Mouse (Mus musculus): ENCODE measurements around the gene Mat1a. TPM values are rescaled to one million over a fixed set of nuclear protein-coding genes. Genes with fewer than 3 reads are reported as not detected.

Gene Mat1a
- polyA plus RNA-seq, 1 experiment from 2014 or later: not detected

- Histone ChIP-seq H3K36me3 (replicated peaks) (no peaks in the 10 kb centered on the region), H3K4me1 (no peaks in the 10 kb centered on the region), H3K27ac (replicated peaks) (no peak overlapping the region), H3K4me3 (no peak overlapping the region), H3K27me3 (replicated peaks; ENCODE audit: low read depth, poor library complexity, severe bottlenecking) (no peaks in the 10 kb centered on the region), H3K9me3 (no peaks in the 10 kb centered on the region)
- DNase-seq (ENCODE audit: low spot score): no peak
- 83% methylated on average over 2 of the region's 2 CpGs for WGBS
Observed at GRCm38 (mm10) chr14:41147356-41147755, 42.5 kb downstream of the Mat1a start.

DNA sequence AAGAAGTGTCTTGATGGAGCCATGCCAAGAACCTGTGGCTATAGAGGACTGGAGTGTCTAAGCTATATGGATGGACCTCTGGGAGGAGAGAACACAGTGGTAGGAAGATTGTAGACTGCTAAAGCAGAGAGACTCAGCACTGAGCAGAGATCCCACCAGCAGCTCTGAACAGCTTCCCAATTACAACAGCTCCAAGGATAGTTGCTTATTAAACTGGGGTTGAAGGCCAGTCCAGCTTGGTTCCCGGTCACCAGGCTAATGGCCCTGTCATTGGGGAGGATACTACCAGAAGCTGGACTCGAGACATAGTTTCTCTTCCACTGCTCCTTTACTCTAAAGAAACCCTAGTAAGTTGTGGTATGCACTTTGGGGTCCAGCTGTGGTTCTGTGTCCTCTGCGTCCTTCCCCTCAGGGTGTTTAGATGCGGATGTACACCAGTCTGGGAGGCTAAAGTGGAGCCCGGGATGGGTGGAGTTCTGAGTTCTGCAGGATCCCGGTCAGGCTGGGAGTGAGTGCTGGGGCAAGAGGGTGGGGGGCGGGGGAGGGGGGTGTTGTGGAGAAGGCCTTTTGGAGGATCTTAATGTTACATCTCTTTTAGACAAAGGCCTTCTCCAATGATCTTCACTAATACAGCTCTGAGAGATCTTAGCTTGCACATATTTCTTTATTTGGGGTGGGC is 46.5 kb downstream of the Mat1a start, which contains the start of gene Mbl1:
Gene Mbl1 (plus strand): TSS at position 239 of the 679 bp plus-strand sequence.
- no peak within 1 kb of the TSS for H3K4me3 ChIP-seq
- no peak for DNase-seq (ENCODE audit: low spot score)
- WGBS: 83% methylated on average over 7 of the region's 7 CpGs
- H3K9me3 ChIP-seq: no peaks in the 10 kb centered on the region
- no peak within 1 kb of the TSS for H3K27ac ChIP-seq (replicated peaks)
- no peaks in the 10 kb centered on the region for H3K27me3 ChIP-seq (replicated peaks; ENCODE audit: low read depth, poor library complexity, severe bottlenecking)
- H3K4me1 ChIP-seq: no peaks in the 10 kb centered on the region
- H3K36me3 ChIP-seq (replicated peaks): no peaks in the 10 kb centered on the region

- H3K36me3 ChIP-seq (replicated peaks): no peaks in the 10 kb centered on the region
- DNase-seq (ENCODE audit: low spot score): no peak
- 90% methylated on average over 4 of the region's 4 CpGs for WGBS
- H3K27me3 ChIP-seq (replicated peaks; ENCODE audit: low read depth, poor library complexity, severe bottlenecking): no peaks in the 10 kb centered on the region
- H3K4me3 ChIP-seq: no peak overlapping the region
- H3K27ac ChIP-seq (replicated peaks): no peak overlapping the region
- no peaks in the 10 kb centered on the region for H3K9me3 ChIP-seq
- peaks cover 8% of the 10 kb centered on the region for H3K4me1 ChIP-seq
Observed at GRCm38 (mm10) chr14:41160076-41160475, 55.2 kb downstream of the Mat1a start.

DNA sequence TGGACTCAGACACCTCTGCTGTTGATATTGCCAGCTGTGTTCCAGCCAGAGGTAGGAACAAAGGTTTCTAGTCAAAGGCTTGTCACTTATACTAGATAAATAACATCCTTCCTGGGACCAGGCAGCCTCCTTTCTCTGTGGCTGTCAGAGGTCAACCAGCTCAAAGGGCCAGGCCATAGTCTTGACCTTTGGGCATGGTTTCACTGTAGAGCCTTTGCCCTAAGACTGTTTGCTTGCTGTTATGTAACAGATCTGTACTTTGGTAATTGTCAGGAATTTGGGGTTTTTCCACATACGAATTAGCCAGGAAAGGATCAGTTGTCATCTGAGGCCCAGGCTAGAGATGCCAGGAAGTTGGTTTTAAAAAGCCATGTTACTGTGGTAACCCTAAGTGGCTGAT is 55.9 kb downstream of the Mat1a start:
- Histone ChIP-seq H3K9me3 (no peaks in the 10 kb centered on the region), H3K4me1 (peaks cover 8% of the 10 kb centered on the region), H3K4me3 (no peak overlapping the region)

DNA sequence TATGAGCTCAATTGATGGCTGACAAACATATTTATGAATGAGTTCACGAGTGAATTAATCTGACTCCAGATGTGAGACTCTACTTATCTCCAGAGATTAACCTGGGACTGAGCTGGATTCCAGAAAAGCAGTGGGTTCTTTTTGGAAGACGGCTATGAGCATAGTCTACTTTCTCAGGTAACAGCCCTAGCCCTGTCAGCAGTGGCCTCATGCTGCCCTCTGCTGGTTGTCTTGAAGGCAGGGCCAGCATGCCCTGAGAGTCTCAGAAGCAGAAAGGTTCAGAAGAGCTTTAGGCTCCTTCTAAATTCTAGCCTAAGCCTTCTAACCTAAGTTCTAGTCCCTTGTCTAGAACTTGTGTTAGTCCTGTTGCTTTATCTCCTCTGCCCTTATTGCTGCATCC is 57.8 kb downstream of the Mat1a start:
- Histone ChIP-seq H3K4me1 (peaks cover 8% of the 10 kb centered on the region), H3K4me3 (no peak overlapping the region), H3K36me3 (replicated peaks) (no peaks in the 10 kb centered on the region), H3K9me3 (no peaks in the 10 kb centered on the region), H3K27me3 (replicated peaks; ENCODE audit: low read depth, poor library complexity, severe bottlenecking) (no peaks in the 10 kb centered on the region), H3K27ac (replicated peaks) (no peak overlapping the region)
- peak; percentile 56 for DNase-seq (ENCODE audit: low spot score)
- WGBS: 19% methylated on average over 2 of the region's 2 CpGs

More for the DNA sequence above, 55.9 kb downstream of the Mat1a start:
- Histone ChIP-seq H3K27me3 (replicated peaks; ENCODE audit: low read depth, poor library complexity, severe bottlenecking) (no peaks in the 10 kb centered on the region), H3K27ac (replicated peaks) (no peak overlapping the region), H3K36me3 (replicated peaks) (no peaks in the 10 kb centered on the region)
- peak; percentile 8 for DNase-seq (ENCODE audit: low spot score)
- 19% methylated on average over 1 of the region's 1 CpGs for WGBS

DNA sequence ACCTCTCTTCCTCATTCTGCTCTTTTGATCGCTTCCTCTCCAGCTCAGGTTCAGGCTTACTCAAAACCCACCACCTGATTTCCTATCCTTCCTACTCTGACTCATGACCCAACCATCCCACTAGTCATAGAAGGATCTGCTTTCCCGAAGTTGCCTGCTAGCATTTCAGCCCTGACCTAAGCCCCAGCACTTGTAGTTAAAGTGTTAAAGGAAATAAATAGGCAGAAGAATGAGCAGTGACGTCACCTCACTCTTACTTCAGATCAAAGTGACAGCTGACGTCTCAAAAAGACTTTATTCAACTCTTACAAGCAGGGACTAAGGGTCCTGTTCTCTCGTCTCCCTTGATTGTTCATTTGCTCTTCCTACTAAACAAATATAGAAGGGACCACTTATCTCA is 62.4 kb downstream of the Mat1a start:
- H3K4me1 ChIP-seq: no peaks in the 10 kb centered on the region
- WGBS: 66% methylated on average over 5 of the region's 5 CpGs
- H3K36me3 ChIP-seq (replicated peaks): no peaks in the 10 kb centered on the region

DNA sequence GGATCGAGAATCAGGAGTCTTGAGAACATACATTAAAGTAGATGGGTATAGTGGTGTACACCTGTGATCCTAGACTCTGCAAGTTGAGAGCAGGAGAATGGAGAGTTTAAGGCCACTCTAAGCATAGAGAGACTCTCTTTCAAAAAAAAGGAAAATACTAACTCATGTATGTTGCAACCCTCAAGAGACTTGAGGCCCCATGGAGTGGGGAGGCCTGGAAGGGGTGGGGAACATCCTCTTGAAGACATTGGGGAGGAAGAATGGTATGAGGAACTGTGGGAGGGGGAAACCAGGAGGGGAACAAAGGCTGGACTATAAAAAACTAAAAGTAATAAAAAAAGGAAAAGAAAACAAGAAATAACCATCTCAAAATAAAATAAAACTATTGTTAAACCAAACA is 63.7 kb downstream of the Mat1a start:
- H3K27ac ChIP-seq (replicated peaks): no peak overlapping the region
- no peak for DNase-seq (ENCODE audit: low spot score)
- WGBS: 88% methylated on average over 1 of the region's 1 CpGs
- H3K4me3 ChIP-seq: no peak overlapping the region
- no peaks in the 10 kb centered on the region for H3K4me1 ChIP-seq
- no peaks in the 10 kb centered on the region for H3K9me3 ChIP-seq
- H3K27me3 ChIP-seq (replicated peaks; ENCODE audit: low read depth, poor library complexity, severe bottlenecking): no peaks in the 10 kb centered on the region
- no peaks in the 10 kb centered on the region for H3K36me3 ChIP-seq (replicated peaks)

More for the DNA sequence above, 62.4 kb downstream of the Mat1a start:
- H3K27ac ChIP-seq (replicated peaks): no peak overlapping the region
- DNase-seq (ENCODE audit: low spot score): no peak
- H3K4me3 ChIP-seq: no peak overlapping the region
- H3K9me3 ChIP-seq: no peaks in the 10 kb centered on the region
- no peaks in the 10 kb centered on the region for H3K27me3 ChIP-seq (replicated peaks; ENCODE audit: low read depth, poor library complexity, severe bottlenecking)

DNA sequence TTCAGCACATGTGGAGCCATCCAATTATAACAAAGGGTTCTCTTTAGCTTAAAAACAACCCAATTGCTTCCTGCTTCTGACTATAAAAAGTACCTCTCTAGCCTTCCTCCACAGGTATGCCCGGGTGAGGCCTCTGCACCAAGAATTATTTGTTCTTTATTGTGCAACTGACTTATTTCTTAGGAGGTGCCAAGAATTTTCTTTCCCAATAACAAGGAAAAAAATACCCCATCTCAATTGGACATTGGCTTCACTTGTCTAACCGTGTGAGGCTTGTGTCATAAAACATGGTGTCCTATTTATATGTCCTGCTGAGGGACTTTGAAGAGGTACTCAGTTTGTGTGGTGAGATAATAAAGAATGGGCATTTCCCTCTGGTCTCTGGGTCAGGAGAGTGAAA is 65.7 kb downstream of the Mat1a start:
- Histone ChIP-seq H3K4me3 (no peak overlapping the region), H3K4me1 (no peaks in the 10 kb centered on the region), H3K36me3 (replicated peaks) (no peaks in the 10 kb centered on the region), H3K27ac (replicated peaks) (no peak overlapping the region), H3K9me3 (no peaks in the 10 kb centered on the region), H3K27me3 (replicated peaks; ENCODE audit: low read depth, poor library complexity, severe bottlenecking) (no peaks in the 10 kb centered on the region)
- DNase-seq (ENCODE audit: low spot score): no peak
- 83% methylated on average over 2 of the region's 2 CpGs for WGBS

Other genes starting within 250 kb of the Mat1a start
- gene Sh2d4b, start 211.8 kb upstream of the Mat1a start, polyA plus RNA-seq (2016; fragmentation: Nextera tagmentation; extraction: Ambion mirVana): 0.40 and 0.57 TPM in 2 replicates
- gene Tspan14, start 138.2 kb upstream of the Mat1a start, polyA plus RNA-seq (2016; fragmentation: Nextera tagmentation; extraction: Ambion mirVana): 88.1 and 92.5 TPM in 2 replicates
- gene Fam213a, start 91.2 kb upstream of the Mat1a start, polyA plus RNA-seq (2016; fragmentation: Nextera tagmentation; extraction: Ambion mirVana): 36.6 and 40.1 TPM in 2 replicates
- gene Dydc2, start 35.8 kb upstream of the Mat1a start, polyA plus RNA-seq (2016; fragmentation: Nextera tagmentation; extraction: Ambion mirVana): 0.19 TPM in 1 of 2 replicates, not detected in the other
- gene Dydc1, start 32.1 kb upstream of the Mat1a start, polyA plus RNA-seq (2016; fragmentation: Nextera tagmentation; extraction: Ambion mirVana): not detected in 2 replicates
- gene Sftpa1, start 26.7 kb downstream of the Mat1a start, polyA plus RNA-seq (2016; fragmentation: Nextera tagmentation; extraction: Ambion mirVana): not detected in 2 replicates
- not detected in 2 replicates for gene Mbl1, start 46.4 kb downstream of the Mat1a start, polyA plus RNA-seq (2016; fragmentation: Nextera tagmentation; extraction: Ambion mirVana)
- not detected in 2 replicates for gene Sftpd, start 80.1 kb downstream of the Mat1a start, polyA plus RNA-seq (2016; fragmentation: Nextera tagmentation; extraction: Ambion mirVana)
- 0.09 and 0.19 TPM in 2 replicates for gene Gm2832, start 173.8 kb downstream of the Mat1a start, polyA plus RNA-seq (2016; fragmentation: Nextera tagmentation; extraction: Ambion mirVana)
- gene Gm5798, start 243.6 kb downstream of the Mat1a start, polyA plus RNA-seq (2016; fragmentation: Nextera tagmentation; extraction: Ambion mirVana): not detected in 2 replicates

Measured in embryonic facial prominence, embryonic 10.5 days (tissue).